Mouse (Mus musculus): ENCODE data around the gene Cdkn1a.
"Not testable (repeated sequence)": the region's sequence is repeated elsewhere in the genome, so short reads cannot be mapped to it uniquely, and the experiment has no call there.

Gene Cdkn1a

DNA sequence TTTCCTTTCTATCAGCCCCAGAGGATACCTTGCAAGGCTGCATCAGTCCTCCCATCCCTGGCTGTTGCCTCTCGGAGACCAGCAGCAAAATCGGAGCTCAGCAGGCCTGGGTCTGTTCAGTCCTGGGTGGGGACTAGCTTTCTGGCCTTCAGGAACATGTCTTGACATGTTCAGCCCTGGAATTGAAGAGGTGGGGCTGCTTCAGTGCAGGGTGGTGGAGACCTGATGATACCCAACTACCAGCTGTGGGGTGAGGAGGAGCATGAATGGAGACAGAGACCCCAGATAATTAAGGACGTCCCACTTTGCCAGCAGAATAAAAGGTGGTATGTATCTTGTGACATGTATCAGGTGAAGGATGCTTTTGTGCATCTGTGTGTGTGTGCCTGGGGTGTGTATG, at the start of gene Cdkn1a:
Gene Cdkn1a (plus strand): TSS at position 201 of the 400 bp plus-strand sequence.
- no peak for DNase-seq (ENCODE audit: low read depth, low spot score)

DNA sequence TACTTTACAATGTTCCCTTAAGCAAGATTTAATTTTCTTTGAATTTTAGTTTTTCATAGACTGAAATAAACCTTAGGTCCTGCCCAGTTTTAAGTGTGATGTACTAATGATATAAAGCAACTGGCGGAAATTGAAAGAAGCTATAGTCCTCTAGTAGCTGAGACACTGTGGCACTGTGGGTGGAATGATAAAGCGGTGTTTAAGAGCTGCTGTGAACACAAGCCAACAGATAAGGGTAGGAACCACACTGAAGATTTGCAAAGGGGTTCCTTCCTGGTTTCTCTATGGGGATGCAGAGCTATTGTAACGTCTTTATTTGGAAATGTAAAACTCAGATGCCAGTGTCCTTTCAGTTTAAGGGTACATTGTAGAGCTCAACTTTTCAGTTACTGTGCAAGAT, 49.1 kb upstream of the Cdkn1a start:
- not testable (repeated sequence) for DNase-seq (ENCODE audit: low read depth, low spot score)

DNA sequence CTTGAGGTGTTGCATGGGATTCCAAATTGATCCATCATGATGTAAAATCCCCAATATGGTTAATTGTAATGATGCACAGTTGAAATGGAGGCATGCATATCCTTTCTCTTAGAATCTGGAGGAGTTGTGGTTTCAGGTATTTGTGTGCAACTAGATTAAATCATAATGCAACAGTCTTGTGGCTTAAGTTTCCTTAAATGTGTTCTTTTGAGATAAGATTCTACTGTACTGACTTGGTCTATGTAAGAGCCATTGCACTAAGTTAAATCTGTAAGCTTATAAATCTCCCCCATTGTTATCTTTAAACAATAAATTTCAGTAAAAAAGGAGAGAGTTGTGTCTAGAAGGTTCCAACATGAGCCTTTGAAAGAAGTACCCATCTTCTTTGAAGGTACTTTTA, 48.2 kb upstream of the Cdkn1a start:
- no peak for DNase-seq (ENCODE audit: low read depth, low spot score)

DNA sequence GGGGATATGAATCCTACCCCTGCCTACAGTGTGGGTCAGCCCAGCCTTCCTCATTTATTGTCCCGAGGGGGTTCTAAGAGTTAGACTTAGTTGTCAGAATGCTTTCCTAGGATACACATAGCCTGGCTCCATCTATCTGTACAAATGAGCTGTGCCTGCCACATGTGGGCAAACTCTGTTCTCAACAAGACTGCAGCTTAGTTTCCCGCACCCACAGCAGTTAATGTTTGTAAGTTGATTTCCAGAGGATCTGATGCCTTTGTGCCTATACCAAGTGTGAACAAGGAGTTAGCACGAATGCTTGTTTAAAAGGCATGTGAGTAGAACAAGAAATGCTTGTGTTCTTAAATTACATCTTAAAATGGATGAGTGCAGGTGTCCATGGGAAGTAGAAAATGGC, 47.2 kb upstream of the Cdkn1a start:
- no peak for DNase-seq (ENCODE audit: low read depth, low spot score)

DNA sequence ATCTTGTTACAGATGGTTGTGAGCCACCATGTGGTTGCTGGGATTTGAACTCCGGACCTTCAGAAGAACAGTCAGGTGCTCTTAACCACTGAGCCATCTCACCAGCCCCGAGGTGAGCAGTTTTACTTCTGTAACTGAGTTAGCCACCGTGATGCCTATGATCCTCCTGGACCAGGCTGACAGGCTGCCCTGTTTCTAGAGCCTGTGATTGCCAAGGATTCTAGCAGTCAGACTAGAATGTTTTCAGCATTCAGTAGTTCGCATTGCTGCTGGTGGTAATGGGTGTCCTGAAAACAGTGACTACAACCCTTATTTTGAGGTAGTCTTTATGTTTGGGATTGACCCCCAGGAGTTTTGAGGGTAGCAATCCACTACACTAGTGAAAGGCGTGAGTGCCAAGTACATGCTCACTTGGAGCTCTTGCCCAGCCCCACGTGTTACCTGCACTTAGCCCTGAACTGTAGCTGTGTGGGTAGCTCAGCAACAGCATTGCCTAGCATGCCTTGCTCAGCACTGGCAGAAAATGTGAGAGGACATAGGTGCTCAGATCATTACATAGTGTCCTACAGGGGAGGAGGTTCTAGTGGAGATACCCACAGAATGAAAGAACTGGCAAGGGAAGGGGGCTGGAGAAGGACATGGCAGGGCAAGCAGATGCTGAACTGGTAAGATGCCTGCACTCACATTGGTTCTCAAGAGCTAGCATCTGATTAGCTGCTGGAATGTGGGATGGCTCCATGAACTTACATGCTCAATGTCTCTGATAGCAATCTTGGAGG, 46.4 kb upstream of the Cdkn1a start:
- no peak for DNase-seq (ENCODE audit: low read depth, low spot score)

DNA sequence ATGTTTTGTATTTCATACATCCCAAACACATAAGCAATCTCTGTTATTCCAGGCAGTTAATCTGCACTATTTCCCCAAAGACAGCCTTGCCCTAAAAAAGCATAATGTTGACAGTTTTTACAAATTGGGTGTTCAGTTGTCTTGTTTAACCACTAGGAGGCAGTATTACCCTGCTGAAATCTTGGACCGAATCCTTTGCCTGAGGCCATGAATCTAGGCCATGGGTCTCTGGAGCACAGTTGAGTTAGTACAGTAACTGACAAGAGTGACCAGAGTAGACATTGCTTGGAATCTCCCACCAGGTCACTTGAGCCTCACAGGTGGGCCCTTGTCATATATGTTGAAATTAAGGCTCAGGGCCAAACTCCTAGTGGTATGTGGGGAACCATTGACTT, 45.9 kb upstream of the Cdkn1a start:
- peak; percentile 48 for DNase-seq (ENCODE audit: low read depth, low spot score)

DNA sequence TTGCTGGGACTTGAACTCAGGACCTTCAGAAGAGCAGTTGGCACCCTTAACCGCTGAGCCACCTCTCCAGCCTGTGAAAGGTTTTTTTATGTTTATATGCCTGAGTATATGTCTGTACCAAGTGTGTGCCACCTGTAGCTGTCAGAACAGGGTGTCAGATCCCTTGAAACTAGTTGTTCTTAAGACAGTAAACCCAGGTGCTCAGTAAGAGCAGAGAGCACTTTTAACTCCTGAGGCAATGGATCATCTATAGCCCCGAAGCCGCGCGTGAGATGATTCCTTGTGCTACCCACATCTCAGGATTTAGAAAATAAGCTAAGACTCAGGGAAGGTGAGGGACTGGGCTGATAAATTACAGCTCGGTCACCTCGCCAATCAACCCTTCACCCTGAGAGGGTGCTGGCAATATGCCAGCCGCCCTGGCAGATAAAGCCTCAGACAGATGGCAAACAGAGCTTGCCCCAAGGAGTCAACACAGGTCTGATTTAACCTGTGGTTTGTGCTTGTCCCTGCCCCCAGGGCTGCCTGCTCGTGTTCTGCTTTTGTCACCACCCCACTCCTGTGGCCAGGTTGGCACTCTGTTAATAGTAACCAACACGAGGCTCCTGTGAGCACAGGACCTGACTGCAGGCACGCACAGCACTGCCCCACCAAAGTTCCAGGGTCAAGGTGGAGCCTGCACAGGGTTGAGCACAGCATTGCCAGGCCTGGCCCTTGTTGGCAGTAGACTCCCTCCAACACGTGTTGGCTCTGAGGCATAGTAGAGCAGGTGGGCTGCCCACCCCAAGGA, 44.8 kb upstream of the Cdkn1a start:
- DNase-seq (ENCODE audit: low read depth, low spot score), result peak; percentile 46

DNA sequence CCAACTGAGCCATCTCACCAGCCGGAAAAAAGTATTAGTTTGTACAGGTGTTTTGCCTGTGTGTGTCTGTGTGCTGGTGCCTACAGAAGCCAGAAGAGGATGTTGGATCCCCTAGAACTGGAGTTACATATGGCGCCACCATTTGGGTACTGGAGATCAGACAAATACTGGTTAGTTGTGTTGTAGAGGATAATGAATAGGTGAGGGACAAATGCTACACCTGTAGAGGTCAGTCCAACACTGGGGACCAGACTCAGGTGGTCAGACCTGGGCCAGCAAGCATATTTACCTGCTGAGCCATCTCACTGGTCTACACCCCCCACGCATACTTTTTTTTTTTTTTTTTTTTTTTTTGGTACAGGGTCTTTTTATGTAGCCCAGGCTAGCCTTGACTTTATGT, 43.9 kb upstream of the Cdkn1a start:
- DNase-seq (ENCODE audit: low read depth, low spot score), result no peak

DNA sequence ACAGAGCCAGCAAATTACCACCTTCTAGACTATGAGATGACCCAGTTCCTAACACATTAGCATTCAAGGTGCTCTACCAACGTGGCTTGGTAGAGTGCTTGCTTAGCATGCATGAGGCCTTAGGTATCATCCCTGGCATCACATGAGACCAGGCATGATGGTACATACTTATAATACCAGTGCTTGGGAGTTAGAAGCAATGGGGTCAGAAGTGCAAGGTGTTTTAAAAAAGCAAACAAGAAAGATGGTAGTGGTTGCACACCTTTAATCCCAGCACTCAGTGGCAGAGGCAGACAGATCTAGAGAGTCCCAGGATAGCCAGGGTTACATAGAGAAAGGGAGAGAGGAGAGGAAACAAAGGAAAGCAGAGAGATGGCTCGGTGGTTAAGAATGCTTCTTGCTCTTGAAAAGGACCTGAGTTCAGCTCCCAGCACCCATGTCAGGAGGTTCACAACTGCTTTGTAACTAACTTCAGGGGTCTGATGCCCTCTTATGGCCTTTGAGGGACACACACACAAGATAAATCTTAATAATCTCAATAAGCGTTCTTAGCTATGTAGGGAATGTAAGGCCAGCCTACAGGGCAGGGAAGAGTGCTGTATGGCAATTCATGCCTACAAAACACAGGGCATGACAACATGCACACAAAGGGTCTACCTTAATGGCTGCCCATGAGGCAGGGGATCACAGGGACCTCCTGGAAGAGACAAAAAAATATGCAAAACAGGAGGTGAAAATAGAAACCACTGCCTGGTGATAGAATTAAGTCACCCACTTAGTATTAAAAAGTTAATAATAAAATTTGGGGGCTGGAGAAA, 42.9 kb upstream of the Cdkn1a start:
- no peak for DNase-seq (ENCODE audit: low read depth, low spot score)

DNA sequence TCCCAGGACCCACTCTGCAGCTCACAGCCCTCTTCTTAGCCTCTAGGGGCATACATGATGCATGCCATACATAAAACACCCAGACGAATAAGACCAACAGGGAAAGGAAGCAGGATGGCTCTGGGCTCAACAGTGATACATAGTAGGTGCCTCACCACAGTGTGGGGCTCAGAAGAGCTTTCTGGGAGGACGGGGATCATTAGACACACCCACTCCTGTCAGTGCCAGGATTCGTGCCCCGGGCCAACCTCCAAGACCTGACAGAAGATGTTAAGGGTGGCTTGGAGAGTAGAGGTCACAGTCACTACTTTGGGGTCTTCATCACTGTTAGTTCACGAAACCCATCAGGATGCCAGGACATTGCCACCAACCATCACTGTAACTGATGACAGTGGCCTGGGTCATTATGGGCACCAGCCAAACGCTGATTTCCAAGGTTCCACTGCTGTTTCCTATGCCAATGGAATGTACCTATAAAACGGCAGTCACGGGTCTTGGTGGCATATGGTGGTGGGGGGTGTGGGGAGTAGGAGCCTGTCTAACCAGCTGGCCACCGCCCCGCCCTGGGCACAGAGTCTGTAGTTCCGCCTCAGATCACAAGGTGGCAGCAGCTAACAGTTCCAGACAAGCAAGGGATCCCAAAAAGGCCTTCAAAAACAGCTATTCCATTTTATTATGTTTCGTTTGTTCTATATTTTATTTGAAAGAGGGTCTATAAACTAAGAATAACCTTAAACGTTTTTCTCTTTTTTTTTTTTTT, 41.8 kb upstream of the Cdkn1a start:
- DNase-seq (ENCODE audit: low read depth, low spot score), result peak; percentile 47

DNA sequence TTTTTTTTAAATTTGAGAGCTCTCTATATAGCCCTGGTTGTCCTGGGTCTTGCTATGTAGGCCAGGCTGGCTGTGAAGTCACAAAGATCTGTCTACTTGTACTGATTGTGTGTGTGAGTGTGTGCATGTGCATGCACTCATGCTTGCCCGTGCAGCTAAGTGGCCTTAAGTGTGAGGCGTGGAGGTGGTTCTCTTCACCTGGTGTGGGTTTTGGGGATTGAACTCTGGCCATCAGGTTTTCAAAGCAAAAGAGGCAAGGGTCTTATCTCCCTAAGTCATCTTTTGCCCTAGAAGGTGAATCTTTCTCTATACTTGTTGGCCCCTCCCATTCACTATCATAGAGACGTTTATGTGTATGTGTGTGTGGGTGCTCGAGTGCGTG, 41.3 kb upstream of the Cdkn1a start:
- DNase-seq (ENCODE audit: low read depth, low spot score), result no peak

DNA sequence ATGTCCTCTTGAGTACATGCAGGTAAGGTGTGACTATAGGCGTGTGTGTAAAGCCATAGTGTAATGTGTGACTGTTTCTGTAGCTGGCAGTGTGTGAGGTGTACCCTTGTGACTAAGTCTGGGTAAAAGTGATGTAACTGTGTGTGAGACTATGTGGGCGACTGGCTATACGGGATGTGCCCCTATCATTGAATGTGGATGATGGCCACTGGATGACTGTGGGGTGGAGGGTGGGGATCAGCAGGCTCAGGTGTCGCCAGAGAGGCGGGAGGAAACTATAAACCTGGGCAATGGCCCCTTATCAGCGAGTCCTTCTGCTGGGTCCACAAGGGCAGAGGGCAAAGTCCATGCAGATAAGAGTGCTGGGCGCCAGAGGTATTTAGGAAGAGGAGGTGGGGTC, 40.9 kb upstream of the Cdkn1a start:
- no peak for DNase-seq (ENCODE audit: low read depth, low spot score)

DNA sequence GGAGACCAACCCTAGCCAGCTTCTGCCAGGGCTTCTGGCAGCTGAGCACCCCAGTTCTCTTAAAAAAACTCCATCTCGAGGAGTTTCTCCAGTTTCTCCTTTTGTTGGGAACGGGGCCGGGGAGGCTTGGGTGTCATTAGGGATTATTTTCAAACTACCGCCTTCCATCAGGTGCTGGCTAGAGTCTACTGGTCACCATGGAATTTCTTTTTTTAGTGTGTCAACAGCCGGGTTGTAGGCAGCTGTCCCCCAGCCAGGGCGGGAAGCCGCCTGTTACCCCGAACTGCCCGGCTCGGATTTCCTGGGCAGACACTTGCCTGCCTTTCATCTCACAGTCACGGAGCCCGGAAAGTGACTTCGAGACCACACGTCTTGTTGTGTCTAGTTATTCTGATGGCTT, 40.0 kb upstream of the Cdkn1a start:
- peak; percentile 71 for DNase-seq (ENCODE audit: low read depth, low spot score)

DNA sequence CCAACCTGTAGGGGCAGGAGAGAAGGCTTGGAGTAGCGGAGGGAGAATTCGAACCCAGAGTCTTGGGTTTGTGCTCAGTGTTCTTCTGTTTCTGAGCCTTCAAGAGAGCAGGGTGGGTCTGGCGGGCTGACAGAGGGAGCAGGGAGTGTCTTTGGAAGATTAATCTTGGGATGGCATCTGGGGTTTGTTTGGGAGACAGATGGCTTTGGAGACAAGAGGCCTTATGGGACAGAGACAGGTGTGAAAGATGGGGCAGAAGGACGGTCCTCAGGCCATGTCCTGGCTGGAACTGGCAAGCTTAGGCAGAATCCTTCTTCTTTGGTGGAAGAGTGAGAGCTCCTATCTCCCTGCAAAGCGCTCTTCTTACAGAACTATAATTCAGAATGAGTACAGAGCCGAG, 37.7 kb upstream of the Cdkn1a start:
- no peak for DNase-seq (ENCODE audit: low read depth, low spot score)

DNA sequence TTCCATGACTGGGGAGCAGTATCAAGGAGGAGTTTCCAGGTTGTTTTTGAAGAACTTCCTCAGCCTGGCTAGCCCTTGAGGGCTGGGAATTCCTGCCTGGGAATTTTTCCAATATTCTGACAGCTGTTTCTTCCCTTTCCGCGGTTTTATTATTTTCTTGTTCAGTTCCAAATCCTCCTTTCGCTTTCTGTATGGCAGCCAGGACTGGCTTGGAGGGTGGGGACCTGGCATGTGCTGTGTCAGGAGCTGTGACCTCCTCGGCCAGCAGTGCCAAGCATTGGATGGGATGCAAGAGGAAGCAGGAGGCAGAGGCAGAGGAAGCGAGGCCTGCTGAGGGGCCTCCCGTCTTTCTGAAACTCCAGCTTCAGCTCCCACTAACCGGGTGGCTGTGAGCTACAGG, 36.9 kb upstream of the Cdkn1a start:
- peak; percentile 72 for DNase-seq (ENCODE audit: low read depth, low spot score)

DNA sequence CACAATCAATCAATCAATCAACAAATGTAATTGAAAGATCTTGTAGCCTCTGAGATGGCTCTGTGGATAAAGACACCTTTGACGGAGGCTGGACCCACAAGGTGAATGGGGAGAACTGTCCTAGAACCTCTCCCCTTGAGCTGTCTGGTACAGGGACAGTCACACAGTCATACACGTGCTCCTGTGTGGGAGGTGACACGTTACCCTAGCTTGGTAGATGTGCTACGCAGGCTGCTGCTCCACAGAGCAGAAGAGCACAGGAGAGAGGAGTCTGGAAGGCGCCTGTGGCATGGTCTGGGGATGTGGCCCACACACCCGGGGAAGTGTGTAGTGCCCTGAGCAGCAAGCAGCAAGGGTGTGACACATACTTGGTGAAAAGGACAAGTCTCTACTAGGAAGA, 36.3 kb upstream of the Cdkn1a start:
- no peak for DNase-seq (ENCODE audit: low read depth, low spot score)

DNA sequence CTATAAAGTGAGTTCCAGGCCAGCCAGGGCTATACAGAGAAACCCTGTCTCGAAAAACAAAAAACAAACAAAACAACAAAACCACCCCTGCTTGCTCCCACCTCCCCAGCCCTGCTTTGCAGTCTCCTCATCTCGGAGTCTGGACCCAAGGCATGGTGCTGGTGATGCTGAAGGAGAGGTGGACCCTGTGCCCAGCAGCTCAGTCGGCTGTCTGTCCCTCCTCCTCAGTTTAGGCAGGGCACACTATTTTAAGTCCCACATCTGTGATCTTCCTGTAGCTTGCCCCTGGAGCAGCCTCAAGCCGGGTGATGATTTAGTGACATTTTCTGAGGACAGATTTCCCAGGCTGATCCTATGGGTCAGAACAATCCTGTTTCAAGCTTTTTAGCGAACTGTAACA, 35.2 kb upstream of the Cdkn1a start:
- DNase-seq (ENCODE audit: low read depth, low spot score), result no peak

DNA sequence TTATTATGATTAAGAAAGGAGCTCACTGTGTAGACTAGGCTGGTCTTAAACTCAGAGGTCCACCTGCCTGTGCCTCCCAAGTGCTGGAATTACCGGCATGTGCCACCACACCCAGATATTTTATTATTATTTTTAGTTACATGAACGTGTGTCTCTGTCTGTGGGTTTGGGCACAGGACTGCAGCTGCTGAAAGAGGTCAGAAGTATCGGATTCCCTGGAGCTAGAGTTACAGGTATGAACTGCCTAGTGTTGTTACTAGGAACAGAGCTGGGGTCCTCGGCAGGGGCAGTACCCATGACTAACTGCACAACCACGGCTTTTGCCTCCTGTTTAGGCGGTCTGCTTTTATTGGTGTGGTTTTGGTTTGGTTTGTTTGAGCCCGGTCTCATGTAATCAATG, 34.6 kb upstream of the Cdkn1a start:
- no peak for DNase-seq (ENCODE audit: low read depth, low spot score)

DNA sequence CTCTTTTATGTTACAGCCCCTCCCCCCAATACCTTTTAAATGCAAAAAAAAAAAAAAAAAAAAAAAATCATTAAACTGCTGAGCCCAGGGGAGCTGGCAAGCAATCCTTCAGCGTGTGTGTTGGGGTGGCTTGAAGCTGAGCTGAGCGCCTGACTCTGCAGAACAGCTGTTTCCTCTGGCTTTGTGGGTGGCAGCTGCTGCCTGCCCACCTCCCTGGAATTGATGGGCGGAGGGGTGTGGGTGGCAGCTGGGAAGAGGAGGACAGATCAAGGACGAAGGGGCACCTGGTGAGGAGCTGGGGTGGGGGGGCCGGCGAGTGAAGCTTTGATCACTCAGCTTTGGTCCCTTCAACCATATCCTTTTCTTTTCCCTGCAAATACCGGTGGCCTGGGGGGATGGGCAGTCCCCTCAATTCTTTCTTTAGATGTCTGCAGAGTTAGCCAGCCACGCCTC, 34.1 kb upstream of the Cdkn1a start:
- DNase-seq (ENCODE audit: low read depth, low spot score), result no peak

DNA sequence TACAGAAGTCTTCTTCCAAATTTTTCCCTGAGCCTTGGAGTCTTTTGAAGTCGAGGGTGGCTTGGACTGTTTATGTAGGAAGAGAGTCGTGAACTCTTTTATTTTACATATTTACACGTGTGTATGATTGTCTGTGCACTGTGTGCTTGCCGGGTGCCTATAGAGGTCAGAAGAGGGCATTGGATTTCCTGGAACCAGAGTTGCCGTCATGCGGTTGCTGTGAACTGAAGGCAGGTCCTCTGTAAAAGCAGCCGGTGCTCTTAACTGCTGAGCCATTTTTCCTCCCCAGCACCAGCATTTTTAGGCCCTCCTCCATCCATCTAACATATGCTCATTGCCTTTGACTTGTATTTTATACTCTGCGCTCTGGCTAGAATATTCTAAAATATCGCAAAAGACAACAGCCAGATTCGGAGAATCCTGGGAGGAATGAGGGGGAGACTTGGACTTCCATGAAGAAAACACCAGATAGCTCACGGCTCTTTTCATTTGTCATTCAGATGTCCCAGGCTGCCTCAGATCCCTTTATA, 33.4 kb upstream of the Cdkn1a start:
- DNase-seq (ENCODE audit: low read depth, low spot score), result no peak

DNA sequence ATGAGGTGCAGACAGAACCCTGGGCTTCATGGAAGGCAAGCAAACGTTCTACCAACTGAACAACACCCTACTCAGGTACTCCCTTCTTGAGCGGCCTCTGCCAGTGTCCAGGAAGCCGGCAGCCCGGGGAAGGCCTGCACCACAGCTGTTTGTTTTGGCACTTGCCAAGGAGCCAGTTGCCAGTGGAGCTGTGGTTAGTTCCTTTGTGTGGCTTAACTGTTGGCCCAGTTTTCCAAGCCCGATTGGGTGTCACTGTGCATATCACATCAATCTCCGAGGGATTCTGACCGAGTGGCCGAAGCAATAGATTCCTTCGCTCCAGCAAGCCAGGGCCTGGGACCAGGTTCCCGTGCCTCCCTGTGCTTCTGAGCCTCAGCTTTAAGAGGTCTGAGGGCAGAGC, 32.8 kb upstream of the Cdkn1a start:
- DNase-seq (ENCODE audit: low read depth, low spot score), result peak; percentile 54
